Mouse (Mus musculus): ENCODE results near the gene Tmem170b. TPM values are rescaled to one million over a fixed set of nuclear protein-coding genes. Genes with fewer than 3 reads are reported as not detected.
A peak's percentile ranks its signal among the peaks of the same experiment; 100 is the strongest.
"Not testable (repeated sequence)": the region's sequence is repeated elsewhere in the genome, so short reads cannot be mapped to it uniquely, and the experiment has no call there.

Tmem170b gene
- polyA plus RNA-seq, 1 experiment from 2014 or later: 11.2 TPM

- not testable (repeated sequence) for H3K27ac ChIP-seq, H3K9ac ChIP-seq, H3K4me3 ChIP-seq, H3K9me3 ChIP-seq, H3K36me3 ChIP-seq, H3K27me3 ChIP-seq, H3K4me2 ChIP-seq
- WGBS: 85% methylated on average over 9 of the region's 9 CpGs
- H3K4me1 ChIP-seq: peaks cover 10% of the 10 kb centered on the region; the same call in 1 of the 2 replicates
- ATAC-seq (ENCODE audit: borderline replicate concordance, extremely low read depth, low FRiP score, low TSS enrichment): 0 out of 2 replicates have a peak, but pooled peaks have one; percentile 37
Measured at GRCm38 (mm10) chr13:41674608-41675007, 68.9 kb downstream of the Tmem170b start.

- ATAC-seq (ENCODE audit: borderline replicate concordance, extremely low read depth, low FRiP score, low TSS enrichment): no peak
- no peak overlapping the region for H3K4me2 ChIP-seq
- H3K36me3 ChIP-seq: no peaks in the 10 kb centered on the region
- H3K27ac ChIP-seq: no peak overlapping the region
- no peaks in the 10 kb centered on the region for H3K9me3 ChIP-seq
- H3K4me1 ChIP-seq: peaks cover 13% of the 10 kb centered on the region; the same call in 1 of the 2 replicates
- no peak overlapping the region for H3K9ac ChIP-seq
- H3K27me3 ChIP-seq: no peaks in the 10 kb centered on the region
- no peak overlapping the region for H3K4me3 ChIP-seq
- 93% methylated on average over 3 of the region's 3 CpGs for WGBS
Measured at GRCm38 (mm10) chr13:41675498-41675897, 69.8 kb downstream of the Tmem170b start.

GRCm38 (mm10) chr13:41675966-41676835 is 70.5 kb downstream of the Tmem170b start:
- Histone ChIP-seq H3K4me3 (no peak overlapping the region), H3K27me3 (no peaks in the 10 kb centered on the region), H3K27ac (no peak overlapping the region), H3K9ac (no peak overlapping the region), H3K9me3 (no peaks in the 10 kb centered on the region), H3K4me2 (no peak overlapping the region), H3K36me3 (no peaks in the 10 kb centered on the region), H3K4me1 (peaks cover 20% of the 10 kb centered on the region; the same call in 1 of the 2 replicates)
- no peak for ATAC-seq (ENCODE audit: borderline replicate concordance, extremely low read depth, low FRiP score, low TSS enrichment)
- WGBS: 85% methylated on average over 9 of the region's 9 CpGs

- peak; percentile 47; the same call in 1 of the 2 replicates for ATAC-seq (ENCODE audit: borderline replicate concordance, extremely low read depth, low FRiP score, low TSS enrichment)
- H3K4me2 ChIP-seq: no peak overlapping the region
- no peaks in the 10 kb centered on the region for H3K27me3 ChIP-seq
- 60% methylated on average over 7 of the region's 7 CpGs for WGBS
- no peak overlapping the region for H3K4me3 ChIP-seq
- peaks cover 26% of the 10 kb centered on the region; the same call in 1 of the 2 replicates for H3K4me1 ChIP-seq
- no peak overlapping the region for H3K9ac ChIP-seq
- H3K27ac ChIP-seq: no peak overlapping the region
- H3K9me3 ChIP-seq: no peaks in the 10 kb centered on the region
- no peaks in the 10 kb centered on the region for H3K36me3 ChIP-seq
Measured at GRCm38 (mm10) chr13:41676836-41677186, 71.1 kb downstream of the Tmem170b start.

- Histone ChIP-seq H3K4me1 (peaks cover 22% of the 10 kb centered on the region; the same call in 1 of the 2 replicates), H3K4me3 (no peak overlapping the region), H3K4me2 (no peak overlapping the region), H3K9ac (no peak overlapping the region), H3K27ac (no peak overlapping the region; the same call in 1 of the 2 replicates), H3K9me3 (no peaks in the 10 kb centered on the region), H3K27me3 (no peaks in the 10 kb centered on the region), H3K36me3 (no peaks in the 10 kb centered on the region)
- WGBS: 34% methylated on average over 12 of the region's 12 CpGs
- no peak for ATAC-seq (ENCODE audit: borderline replicate concordance, extremely low read depth, low FRiP score, low TSS enrichment)
Measured at GRCm38 (mm10) chr13:41680854-41681549, 75.3 kb downstream of the Tmem170b start.

GRCm38 (mm10) chr13:41682341-41683119 is 76.8 kb downstream of the Tmem170b start:
- no peak for ATAC-seq (ENCODE audit: borderline replicate concordance, extremely low read depth, low FRiP score, low TSS enrichment)
- no peaks in the 10 kb centered on the region for H3K36me3 ChIP-seq
- H3K4me1 ChIP-seq: peaks cover 22% of the 10 kb centered on the region; the same call in 1 of the 2 replicates
- no peaks in the 10 kb centered on the region for H3K27me3 ChIP-seq
- H3K4me2 ChIP-seq: no peak overlapping the region
- no peaks in the 10 kb centered on the region for H3K9me3 ChIP-seq
- no peak overlapping the region for H3K27ac ChIP-seq
- H3K9ac ChIP-seq: no peak overlapping the region
- WGBS: 59% methylated on average over 12 of the region's 12 CpGs
- no peak overlapping the region for H3K4me3 ChIP-seq

GRCm38 (mm10) chr13:41683356-41684012 is 77.8 kb downstream of the Tmem170b start:
- H3K4me3 ChIP-seq: no peak overlapping the region
- no peaks in the 10 kb centered on the region for H3K36me3 ChIP-seq
- 86% methylated on average over 11 of the region's 11 CpGs for WGBS

GRCm38 (mm10) chr13:41685499-41685898 is 79.8 kb downstream of the Tmem170b start:
- Histone ChIP-seq H3K9me3 (no peaks in the 10 kb centered on the region), H3K27me3 (no peaks in the 10 kb centered on the region), H3K9ac (no peak overlapping the region), H3K4me1 (peaks cover 30% of the 10 kb centered on the region), H3K36me3 (no peaks in the 10 kb centered on the region), H3K4me2 (no peak overlapping the region), H3K4me3 (no peak overlapping the region), H3K27ac (no peak overlapping the region)
- WGBS: 48% methylated on average over 11 of the region's 11 CpGs
- ATAC-seq (ENCODE audit: borderline replicate concordance, extremely low read depth, low FRiP score, low TSS enrichment): no peak

More at GRCm38 (mm10) chr13:41683356-41684012, 77.8 kb downstream of the Tmem170b start:
- no peak overlapping the region for H3K4me2 ChIP-seq
- no peak overlapping the region for H3K9ac ChIP-seq
- H3K27me3 ChIP-seq: no peaks in the 10 kb centered on the region
- H3K9me3 ChIP-seq: no peaks in the 10 kb centered on the region
- ATAC-seq (ENCODE audit: borderline replicate concordance, extremely low read depth, low FRiP score, low TSS enrichment): no peak
- no peak overlapping the region for H3K27ac ChIP-seq
- H3K4me1 ChIP-seq: peaks cover 22% of the 10 kb centered on the region; the same call in 1 of the 2 replicates

GRCm38 (mm10) chr13:41689055-41689454 is 83.3 kb downstream of the Tmem170b start:
- no peak overlapping the region for H3K9ac ChIP-seq
- peak; percentile 65 for ATAC-seq (ENCODE audit: borderline replicate concordance, extremely low read depth, low FRiP score, low TSS enrichment)
- no peaks in the 10 kb centered on the region for H3K27me3 ChIP-seq
- H3K4me2 ChIP-seq: no peak overlapping the region
- peaks cover 10% of the 10 kb centered on the region for H3K4me1 ChIP-seq
- no peaks in the 10 kb centered on the region for H3K36me3 ChIP-seq
- H3K4me3 ChIP-seq: no peak overlapping the region
- peak overlapping the region; percentile 92 for H3K27ac ChIP-seq
- 41% methylated on average over 6 of the region's 6 CpGs for WGBS
- H3K9me3 ChIP-seq: no peaks in the 10 kb centered on the region

- no peak overlapping the region for H3K4me3 ChIP-seq
- no peaks in the 10 kb centered on the region for H3K9me3 ChIP-seq
- peaks cover 14% of the 10 kb centered on the region for H3K4me1 ChIP-seq
- no peak overlapping the region for H3K9ac ChIP-seq
- H3K27ac ChIP-seq: peak overlapping the region; percentile 92
- H3K27me3 ChIP-seq: no peaks in the 10 kb centered on the region
- H3K4me2 ChIP-seq: no peak overlapping the region
- peak; percentile 89 for ATAC-seq (ENCODE audit: borderline replicate concordance, extremely low read depth, low FRiP score, low TSS enrichment)
- 30% methylated on average over 5 of the region's 5 CpGs for WGBS
- no peaks in the 10 kb centered on the region for H3K36me3 ChIP-seq
Measured at GRCm38 (mm10) chr13:41689598-41690045, 83.9 kb downstream of the Tmem170b start.

All from lung, embryonic 15.5 days (tissue).